Mouse (Mus musculus): ENCODE data around the gene Ybx2. TPM values are rescaled to one million over a fixed set of nuclear protein-coding genes. Genes with fewer than 3 reads are reported as not detected.

Gene Ybx2
- total RNA-seq, 2 experiments from 2014 or later: 8.7 to 9.2 TPM

Small RNA genes within 50 kb of the gene (microRNA-seq; reads per million reads assigned to microRNA genes)
- 0 reads per million in 2 experiments for gene Gm44349

Other genes starting within 250 kb of the Ybx2 start
- 10 to 100 TPM; 11.4 to 12.4 TPM for gene Tnfsf12, start 239.9 kb upstream of the Ybx2 start, total RNA-seq (2021)
- 1 to 10 TPM; 1.2 to 1.6 TPM for gene Tnfsfm13, start 239.7 kb upstream of the Ybx2 start, total RNA-seq (2021)
- 10 to 100 TPM; 55.6 to 55.9 TPM for gene Polr2a, start 177.2 kb upstream of the Ybx2 start, total RNA-seq (2021)
- gene Slc35g3, start 173.8 kb upstream of the Ybx2 start, total RNA-seq (2021): not detected
- 100 to 1,000 TPM; 147 to 152 TPM for gene Zbtb4, start 169.9 kb upstream of the Ybx2 start, total RNA-seq (2021)
- 1 to 10 TPM in 1 of 2 experiments, under 1 TPM in 1; 0.52 to 1.0 TPM for gene Chrnb1, start 139.9 kb upstream of the Ybx2 start, total RNA-seq (2021)
- 10 to 100 TPM; 27.4 to 27.6 TPM for gene Fgf11, start 133.9 kb upstream of the Ybx2 start, total RNA-seq (2021)
- not detected for gene Tmem102, start 130.2 kb upstream of the Ybx2 start, total RNA-seq (2021)
- gene Gm39566, start 120.5 kb upstream of the Ybx2 start, total RNA-seq (2021): not detected
- gene Spem2, start 117.3 kb upstream of the Ybx2 start, total RNA-seq (2021): not detected
- gene Spem1, start 113.6 kb upstream of the Ybx2 start, total RNA-seq (2021): under 1 TPM in 1 of 2 experiments, not detected in 1; 0.62 TPM
- gene Nlgn2, start 98.0 kb upstream of the Ybx2 start, total RNA-seq (2021): 100 to 1,000 TPM; 191 to 196 TPM
- 100 to 1,000 TPM; 110 to 117 TPM for gene Tmem256, start 97.3 kb upstream of the Ybx2 start, total RNA-seq (2021)
- 10 to 100 TPM; 15.9 to 16.1 TPM for gene Plscr3, start 89.4 kb upstream of the Ybx2 start, total RNA-seq (2021)
- not detected for gene Tnk1, start 77.1 kb upstream of the Ybx2 start, total RNA-seq (2021)
- not detected for gene Tmem95, start 57.8 kb upstream of the Ybx2 start, total RNA-seq (2021)
- 1 to 10 TPM; 1.3 to 1.4 TPM for gene Kctd11, start 54.4 kb upstream of the Ybx2 start, total RNA-seq (2021)
- not detected for gene Acap1, start 40.3 kb upstream of the Ybx2 start, total RNA-seq (2021)
- gene 2810408A11Rik, start 34.8 kb upstream of the Ybx2 start, total RNA-seq (2021): under 1 TPM; 0.17 to 0.58 TPM
- gene Neurl4, start 34.7 kb upstream of the Ybx2 start, total RNA-seq (2021): 100 to 1,000 TPM; 108 to 114 TPM
- gene Gps2, start 21.9 kb upstream of the Ybx2 start, total RNA-seq (2021): 10 to 100 TPM; 35.7 to 36.1 TPM
- gene Eif5a, start 13.8 kb upstream of the Ybx2 start, total RNA-seq (2021): 100 to 1,000 TPM; 438 to 463 TPM
- gene Slc2a4, start 12.4 kb downstream of the Ybx2 start, total RNA-seq (2021): 1 to 10 TPM; 3.4 to 3.5 TPM
- gene Cldn7, start 29.0 kb downstream of the Ybx2 start, total RNA-seq (2021): not detected
- 100 to 1,000 TPM; 110 to 111 TPM for gene Ctdnep1, start 45.4 kb downstream of the Ybx2 start, total RNA-seq (2021)
- gene Elp5, start 46.7 kb downstream of the Ybx2 start, total RNA-seq (2021): 10 to 100 TPM; 76.7 to 80.1 TPM
- gene Gabarap, start 55.3 kb downstream of the Ybx2 start, total RNA-seq (2021): 100 to 1,000 TPM; 238 to 240 TPM
- 10 to 100 TPM; 50.3 TPM for gene Phf23, start 60.0 kb downstream of the Ybx2 start, total RNA-seq (2021)
- 10 to 100 TPM; 33.0 to 38.7 TPM for gene Dvl2, start 64.8 kb downstream of the Ybx2 start, total RNA-seq (2021)
- gene Acadvl, start 79.6 kb downstream of the Ybx2 start, total RNA-seq (2021): 10 to 100 TPM; 56.4 to 67.1 TPM
- gene Dlg4, start 81.1 kb downstream of the Ybx2 start, total RNA-seq (2021): 100 to 1,000 TPM; 846 to 862 TPM
- under 1 TPM; 0.84 to 0.99 TPM for gene Asgr1, start 118.3 kb downstream of the Ybx2 start, total RNA-seq (2021)
- not detected for gene Asgr2, start 156.8 kb downstream of the Ybx2 start, total RNA-seq (2021)
- under 1 TPM; 0.45 to 0.66 TPM for gene Mgl2, start 194.5 kb downstream of the Ybx2 start, total RNA-seq (2021)
- under 1 TPM; 0.71 to 0.92 TPM for gene Clec10a, start 220.4 kb downstream of the Ybx2 start, total RNA-seq (2021)

Data from layer of hippocampus, adult 18-20 months (tissue).